Mouse (Mus musculus): Measurements from ENCODE around the gene Sgk1. TPM values are rescaled to one million over a fixed set of nuclear protein-coding genes. Genes with fewer than 3 reads are reported as not detected.

The Sgk1 gene
- polyA plus RNA-seq, 1 experiment from 2014 or later, result 41.4 TPM

GRCm38 (mm10) chr10:21991351-21991840 lies 109.4 kb downstream of the Sgk1 start:
- peaks cover 7% of the 10 kb centered on the region; the same call in 1 of the 2 replicates for H3K36me3 ChIP-seq (replicated peaks; ENCODE audit: control insufficient read depth, insufficient read depth)
- ATAC-seq (ENCODE audit: low FRiP score) (no peak), DNase-seq (ENCODE audit: low spot score) (peak; percentile 78)
- WGBS, result 13% methylated on average over 17 of the region's 17 CpGs
- peaks cover 4% of the 10 kb centered on the region; the same call in 1 of the 2 replicates for H3K4me1 ChIP-seq (replicated peaks; ENCODE audit: control insufficient read depth, insufficient read depth, low read length)
- H3K27ac ChIP-seq, result no peak overlapping the region
- H3K9me3 ChIP-seq (ENCODE audit: control insufficient read depth, low read length), result no peaks in the 10 kb centered on the region
- H3K27me3 ChIP-seq (ENCODE audit: control insufficient read depth, insufficient read depth, low read length), result peaks cover 13% of the 10 kb centered on the region; the same call in 1 of the 2 replicates
- H3K4me2 ChIP-seq (replicated peaks), result peak overlapping the region; percentile 33
- H3K9ac ChIP-seq, result no peak overlapping the region
- H3K4me3 ChIP-seq (replicated peaks; ENCODE audit: low read length), result no peak overlapping the region

- Histone ChIP-seq H3K4me1 (replicated peaks; ENCODE audit: control insufficient read depth, insufficient read depth, low read length) (peaks cover 4% of the 10 kb centered on the region; the same call in 1 of the 2 replicates), H3K4me3 (replicated peaks; ENCODE audit: low read length) (no peak overlapping the region), H3K27ac (no peak overlapping the region), H3K27me3 (ENCODE audit: control insufficient read depth, insufficient read depth, low read length) (peaks cover 13% of the 10 kb centered on the region; the same call in 1 of the 2 replicates), H3K36me3 (replicated peaks; ENCODE audit: control insufficient read depth, insufficient read depth) (peaks cover 15% of the 10 kb centered on the region), H3K9ac (no peak overlapping the region; the same call in 1 of the 2 replicates), H3K9me3 (ENCODE audit: control insufficient read depth, low read length) (no peaks in the 10 kb centered on the region), H3K4me2 (replicated peaks) (peak overlapping the region; percentile 99)
- 17% methylated on average over 17 of the region's 17 CpGs for WGBS
- ATAC-seq (ENCODE audit: low FRiP score), result no peak
- DNase-seq (ENCODE audit: low spot score), result no peak
Measured at GRCm38 (mm10) chr10:21991986-21992833, 110.2 kb downstream of the Sgk1 start.

GRCm38 (mm10) chr10:21992834-21993514 lies 111.0 kb downstream of the Sgk1 start:
- H3K4me2 ChIP-seq (replicated peaks), result peak overlapping the region; percentile 99
- DNase-seq (ENCODE audit: low spot score) (peak; percentile 76), ATAC-seq (ENCODE audit: low FRiP score) (peak; percentile 57)
- WGBS, result under 1% methylated on average over 30 of the region's 30 CpGs
- no peaks in the 10 kb centered on the region for H3K9me3 ChIP-seq (ENCODE audit: control insufficient read depth, low read length)
- peaks cover 13% of the 10 kb centered on the region; the same call in 1 of the 2 replicates for H3K27me3 ChIP-seq (ENCODE audit: control insufficient read depth, insufficient read depth, low read length)
- peak overlapping the region; percentile 21; the same call in 1 of the 2 replicates for H3K9ac ChIP-seq
- no peak overlapping the region for H3K27ac ChIP-seq
- H3K4me3 ChIP-seq (replicated peaks; ENCODE audit: low read length), result peak overlapping the region; percentile 56
- peaks cover 4% of the 10 kb centered on the region; the same call in 1 of the 2 replicates for H3K4me1 ChIP-seq (replicated peaks; ENCODE audit: control insufficient read depth, insufficient read depth, low read length)
- peaks cover 23% of the 10 kb centered on the region for H3K36me3 ChIP-seq (replicated peaks; ENCODE audit: control insufficient read depth, insufficient read depth)

GRCm38 (mm10) chr10:21993515-21994373 lies 111.8 kb downstream of the Sgk1 start:
- Histone ChIP-seq H3K9ac (peak overlapping the region; percentile 75), H3K27ac (peak overlapping the region; percentile 75), H3K4me3 (replicated peaks; ENCODE audit: low read length) (peak overlapping the region; percentile 56), H3K9me3 (ENCODE audit: control insufficient read depth, low read length) (no peaks in the 10 kb centered on the region), H3K27me3 (ENCODE audit: control insufficient read depth, insufficient read depth, low read length) (peaks cover 13% of the 10 kb centered on the region; the same call in 1 of the 2 replicates), H3K4me1 (replicated peaks; ENCODE audit: control insufficient read depth, insufficient read depth, low read length) (peaks cover 4% of the 10 kb centered on the region; the same call in 1 of the 2 replicates), H3K36me3 (replicated peaks; ENCODE audit: control insufficient read depth, insufficient read depth) (peaks cover 31% of the 10 kb centered on the region), H3K4me2 (replicated peaks) (peak overlapping the region; percentile 99)
- under 1% methylated on average over 59 of the region's 60 CpGs for WGBS
- peak; percentile 44 for DNase-seq (ENCODE audit: low spot score)
- ATAC-seq (ENCODE audit: low FRiP score), result no peak

- whole genome bisulfite sequencing, result 3% methylated on average over 40 of the region's 40 CpGs
- H3K4me3 ChIP-seq (replicated peaks; ENCODE audit: low read length), result peak overlapping the region; percentile 56
- H3K27ac ChIP-seq, result peak overlapping the region; percentile 75
- DNase-seq (ENCODE audit: low spot score) (peak; percentile 92), ATAC-seq (ENCODE audit: low FRiP score) (peak; percentile 97)
- peak overlapping the region; percentile 99 for H3K4me2 ChIP-seq (replicated peaks)
- H3K9me3 ChIP-seq (ENCODE audit: control insufficient read depth, low read length), result no peaks in the 10 kb centered on the region
- peak overlapping the region; percentile 75 for H3K9ac ChIP-seq
- H3K36me3 ChIP-seq (replicated peaks; ENCODE audit: control insufficient read depth, insufficient read depth), result peaks cover 36% of the 10 kb centered on the region
- peaks cover 13% of the 10 kb centered on the region; the same call in 1 of the 2 replicates for H3K27me3 ChIP-seq (ENCODE audit: control insufficient read depth, insufficient read depth, low read length)
- peaks cover 4% of the 10 kb centered on the region; the same call in 1 of the 2 replicates for H3K4me1 ChIP-seq (replicated peaks; ENCODE audit: control insufficient read depth, insufficient read depth, low read length)
Measured at GRCm38 (mm10) chr10:21994431-21994914, 112.5 kb downstream of the Sgk1 start.

GRCm38 (mm10) chr10:21995221-21995620 lies 113.2 kb downstream of the Sgk1 start:
- Histone ChIP-seq H3K27me3 (ENCODE audit: control insufficient read depth, insufficient read depth, low read length) (peaks cover 13% of the 10 kb centered on the region; the same call in 1 of the 2 replicates), H3K9ac (peak overlapping the region; percentile 75; the same call in 1 of the 2 replicates), H3K4me2 (replicated peaks) (peak overlapping the region; percentile 99), H3K9me3 (ENCODE audit: control insufficient read depth, low read length) (no peaks in the 10 kb centered on the region), H3K27ac (no peak overlapping the region), H3K4me1 (replicated peaks; ENCODE audit: control insufficient read depth, insufficient read depth, low read length) (peaks cover 4% of the 10 kb centered on the region; the same call in 1 of the 2 replicates), H3K4me3 (replicated peaks; ENCODE audit: low read length) (peak overlapping the region; percentile 56), H3K36me3 (replicated peaks; ENCODE audit: control insufficient read depth, insufficient read depth) (peaks cover 36% of the 10 kb centered on the region)
- DNase-seq (ENCODE audit: low spot score) (peak; percentile 88), ATAC-seq (ENCODE audit: low FRiP score) (no peak)
- 13% methylated on average over 12 of the region's 12 CpGs for WGBS

GRCm38 (mm10) chr10:21995661-21996308 lies 113.8 kb downstream of the Sgk1 start:
- Histone ChIP-seq H3K9me3 (ENCODE audit: control insufficient read depth, low read length) (no peaks in the 10 kb centered on the region), H3K36me3 (replicated peaks; ENCODE audit: control insufficient read depth, insufficient read depth) (peaks cover 36% of the 10 kb centered on the region), H3K27me3 (ENCODE audit: control insufficient read depth, insufficient read depth, low read length) (peaks cover 13% of the 10 kb centered on the region; the same call in 1 of the 2 replicates), H3K4me3 (replicated peaks; ENCODE audit: low read length) (peak overlapping the region; percentile 56), H3K4me2 (replicated peaks) (peak overlapping the region; percentile 99), H3K4me1 (replicated peaks; ENCODE audit: control insufficient read depth, insufficient read depth, low read length) (peaks cover 4% of the 10 kb centered on the region; the same call in 1 of the 2 replicates), H3K27ac (no peak overlapping the region), H3K9ac (no peak overlapping the region)
- ATAC-seq (ENCODE audit: low FRiP score) (no peak), DNase-seq (ENCODE audit: low spot score) (peak; percentile 81)
- 62% methylated on average over 11 of the region's 11 CpGs for WGBS
